Mouse (Mus musculus) ES-E14 (cell line): ENCODE measurements around the gene Aldh16a1. TPM values are rescaled to one million over a fixed set of nuclear protein-coding genes. Genes with fewer than 3 reads are reported as not detected.

Experiments
- DNase-seq: peaks from one replicate; pipeline ENCODE4 v3.0.0-alpha.2; 2013; ENCODE audit warnings: low read depth, low spot score
- H3K27ac ChIP-seq: 2 replicates; pipeline ENCODE4 v1.5.1; 2012; ENCODE audit warnings: low read depth, mild to moderate bottlenecking, low read length, moderate library complexity, mixed read lengths; ENCODE audit not compliant: poor library complexity, insufficient read depth, severe bottlenecking
- H3K36me3 ChIP-seq: 2 replicates; pipeline ENCODE4 v1.6.1; 2012; ENCODE audit warnings: mild to moderate bottlenecking, low read length, moderate library complexity, mixed read lengths; ENCODE audit not compliant: control insufficient read depth, poor library complexity, insufficient read depth, severe bottlenecking
- H3K4me1 ChIP-seq, 2 experiments: fragments of 150-350 bp in 1 of 2; sonication (generic) in 1 of 2; 2 replicates each; pipeline ENCODE4 v1.6.1; 2012; ENCODE audit warnings: low read length in 2 of 2, mild to moderate bottlenecking in 1 of 2, mixed read lengths in 1 of 2; ENCODE audit not compliant: control insufficient read depth in 2 of 2, insufficient read depth in 2 of 2, poor library complexity in 1 of 2
- H3K4me3 ChIP-seq, 2 experiments: fragments of 150-350 bp in 1 of 2; sonication (generic) in 1 of 2; 2 replicates each; pipeline ENCODE4 v1.5.1; 2012; ENCODE audit warnings: low read length in 2 of 2, low read depth in 1 of 2, mild to moderate bottlenecking in 1 of 2, mixed read lengths in 1 of 2; ENCODE audit not compliant: insufficient read depth in 1 of 2, poor library complexity in 1 of 2, severe bottlenecking in 1 of 2
- H3K9ac ChIP-seq: 2 replicates; pipeline ENCODE4 v1.6.1; 2012; ENCODE audit warnings: low read depth, mild to moderate bottlenecking, low read length, mixed read lengths; ENCODE audit not compliant: poor library complexity, insufficient read depth, severe bottlenecking
- H3K9me3 ChIP-seq: fragments of 150-350 bp; sonication (generic); 2 replicates; pipeline ENCODE4 v1.6.1; 2012; ENCODE audit warnings: low read depth, mild to moderate bottlenecking, low read length; ENCODE audit not compliant: control insufficient read depth, insufficient read depth
- CHD2 ChIP-seq: IDR thresholded peaks from 2 replicates; pipeline ENCODE4 v1.6.1; 2014; ENCODE audit warnings: mild to moderate bottlenecking, low read depth, low read length, inconsistent platforms
- HCFC1 ChIP-seq: IDR thresholded peaks from 2 replicates; pipeline ENCODE4 v1.6.1; 2012; ENCODE audit warnings: low read length, inconsistent platforms, borderline replicate concordance; ENCODE audit not compliant: insufficient read depth
- MAFK ChIP-seq: IDR thresholded peaks from 2 replicates; pipeline ENCODE4 v1.6.1; 2014; ENCODE audit warnings: mild to moderate bottlenecking, low read depth, low read length, inconsistent platforms; ENCODE audit not compliant: insufficient read depth
- ZC3H11A ChIP-seq: IDR thresholded peaks from 2 replicates; pipeline ENCODE4 v1.6.1; 2012; ENCODE audit warnings: low read depth, mild to moderate bottlenecking, inconsistent platforms, low read length, borderline replicate concordance
- ZNF384 ChIP-seq: IDR thresholded peaks from 2 replicates; pipeline ENCODE4 v1.6.1; 2012; ENCODE audit warnings: low read depth, low read length, inconsistent platforms
- in situ Hi-C, 2 experiments: fragments of 600-800 bp; cut with MboI; formaldehyde crosslinking; loops; one replicate each; pipeline ENCODE4 v1.15.1; 2025; ENCODE audit warnings: low sequenced_read_pairs in 2 of 2, inconsistent platforms in 1 of 2; ENCODE audit not compliant: unreplicated experiment in 2 of 2
- total RNA-seq: library from RNA; depleted of rRNA; stranded (reverse); fragments of 300-350 nt; gene quantifications from 2 replicates; pipeline ENCODE4 v1.2.3, GENCODE M21; 2012

The Aldh16a1 gene
- total RNA-seq, 1 experiment: 108 TPM

- Histone ChIP-seq H3K36me3 (peaks cover 11% of the 10 kb centered on the region), H3K9ac (no peak overlapping the region), H3K4me3 (no peak overlapping the region), H3K27ac (no peak overlapping the region), H3K4me1 (peaks cover 0 to 5% of the 10 kb centered on the region in 2 experiments; a peak in 2 of 4 replicates), H3K9me3 (no peaks in the 10 kb centered on the region)
- in situ Hi-C loops: no loop called here
- no peak for DNase-seq
- TF ChIP-seq HCFC1 (no peak), ZNF384 (no peak), ZC3H11A (no peak), CHD2 (no peak), MAFK (no peak)
These were observed 3.1 kb upstream of the Aldh16a1 start for GRCm38 (mm10) chr7:45157459-45157858.

- H3K27ac ChIP-seq: no peak overlapping the region
- TF ChIP-seq MAFK: no peak
- no peak for TF ChIP-seq CHD2
- TF ChIP-seq ZC3H11A: no peak
- TF ChIP-seq HCFC1: no peak
- TF ChIP-seq ZNF384: no peak
- no peak overlapping the region for H3K4me3 ChIP-seq
- no peaks in the 10 kb centered on the region for H3K9me3 ChIP-seq
- no peak for DNase-seq
- H3K4me1 ChIP-seq: peaks cover 0 to 6% of the 10 kb centered on the region in 2 experiments; a peak in 2 of 4 replicates
- H3K36me3 ChIP-seq: peaks cover 11% of the 10 kb centered on the region
- in situ Hi-C loops: no loop called here
- no peak overlapping the region for H3K9ac ChIP-seq
These were observed 1.8 kb upstream of the Aldh16a1 start for GRCm38 (mm10) chr7:45156206-45156605.

GRCm38 (mm10) chr7:45155590-45155989 is 1.2 kb upstream of the Aldh16a1 start:
- no peak overlapping the region for H3K27ac ChIP-seq
- peaks cover 11% of the 10 kb centered on the region for H3K36me3 ChIP-seq
- H3K4me3 ChIP-seq: peak overlapping the region in 1 of 2 experiments; percentile 37; a peak in 2 of 4 replicates
- peak; percentile 72 for DNase-seq
- TF ChIP-seq ZNF384 (no peak), HCFC1 (no peak), MAFK (no peak), ZC3H11A (no peak), CHD2 (no peak)
- no peaks in the 10 kb centered on the region for H3K9me3 ChIP-seq
- peaks cover 1 to 7% of the 10 kb centered on the region in 2 experiments; a peak in 3 of 4 replicates for H3K4me1 ChIP-seq
- in situ Hi-C loops: no loop called here
- peak overlapping the region; percentile 44; the same call in 1 of the 2 replicates for H3K9ac ChIP-seq

- in situ Hi-C loops: no loop called here
- H3K4me3 ChIP-seq: peak overlapping the region; percentile 84 to 88; a peak in 3 of 4 replicates
- peak; percentile 73 for DNase-seq
- H3K36me3 ChIP-seq: peaks cover 6% of the 10 kb centered on the region
- H3K27ac ChIP-seq: no peak overlapping the region
- peak overlapping the region; percentile 36; the same call in 1 of the 2 replicates for H3K9ac ChIP-seq
- TF ChIP-seq CHD2: no peak
- no peak for TF ChIP-seq ZNF384
- no peak for TF ChIP-seq MAFK
- no peak for TF ChIP-seq ZC3H11A
- no peak for TF ChIP-seq HCFC1
- H3K9me3 ChIP-seq: no peaks in the 10 kb centered on the region
- peaks cover 3 to 7% of the 10 kb centered on the region in 2 experiments; a peak in 3 of 4 replicates for H3K4me1 ChIP-seq
These were observed 670 bp upstream of the Aldh16a1 start for GRCm38 (mm10) chr7:45154993-45155514.
